25 mouse cellular contexts compared by ENCODE assay signal in genomic region chr4:33705722-33706121, GRCm38 (mm10).
"Had no signal": no experiment of that assay in that cellular context is flagged by ENCODE, and none has a peak within 500 bp of the region (broad histone marks: within the 10 kb centered on the region; RNA-seq: fewer than 3 reads in every experiment).

No protein-coding gene starts in this region.

- H3K36me3 ChIP-seq: heart, embryonic 10.5 days; heart, embryonic 12.5 days; hindbrain, embryonic 10.5 days; hindbrain, embryonic 12.5 days; intestine, embryonic 15.5 days; limb, embryonic 10.5 days; limb, embryonic 12.5 days had no signal

- H3K4me2 ChIP-seq: heart, embryonic 12.5 days; hindbrain, embryonic 12.5 days; hindbrain, embryonic 14.5 days; intestine, embryonic 15.5 days; limb, embryonic 12.5 days had no signal

- H3K4me1 ChIP-seq: heart, embryonic 10.5 days; heart, embryonic 12.5 days; hindbrain, embryonic 10.5 days; hindbrain, embryonic 12.5 days; intestine, embryonic 15.5 days; limb, embryonic 10.5 days; limb, embryonic 12.5 days had no signal

- H3K9me3 ChIP-seq: heart, embryonic 10.5 days; intestine, embryonic 15.5 days; limb, embryonic 10.5 days had no signal

- DNase-seq: gastrocnemius, adult 2 months; gastrocnemius, postnatal 10 days; gastrocnemius, postnatal 25 days; heart, adult 18-20 months; heart, postnatal 10 days; heart, postnatal 4 days; kidney, adult 18-20 months; kidney, adult 8-10 months; kidney, postnatal 10 days; kidney, postnatal 25 days; kidney, postnatal 4 days; liver had no signal

- ATAC-seq: hindbrain, embryonic 16.5 days; inflammation-experienced regulatory T-cells, adult 6 months; intestine, embryonic 15.5 days; intestine, postnatal 0 days had no signal

- H3K27ac ChIP-seq: gastrocnemius, adult 2 months; heart, embryonic 10.5 days; hindbrain, embryonic 10.5 days; hindbrain, embryonic 12.5 days; hindbrain, embryonic 14.5 days; intestine, embryonic 15.5 days; layer of hippocampus, adult 2 months; left cerebral cortex, adult 2 months; limb, embryonic 10.5 days; limb, embryonic 12.5 days had no signal

- H3K9ac ChIP-seq: heart, embryonic 12.5 days; hindbrain, embryonic 12.5 days; hindbrain, embryonic 14.5 days; intestine, embryonic 15.5 days; limb, embryonic 12.5 days had no signal

- H3K4me3 ChIP-seq: gastrocnemius, adult 2 months; heart, embryonic 10.5 days; heart, embryonic 12.5 days; hindbrain, embryonic 10.5 days; hindbrain, embryonic 12.5 days; intestine, embryonic 15.5 days; layer of hippocampus, adult 2 months; left cerebral cortex, adult 2 months; limb, embryonic 10.5 days; limb, embryonic 12.5 days had no signal

- H3K27me3 ChIP-seq: heart, embryonic 12.5 days; hindbrain, embryonic 12.5 days; intestine, embryonic 15.5 days; limb, embryonic 12.5 days had no signal
